Mouse (Mus musculus) macrophage (primary cell): ENCODE data around the gene Mpeg1. TPM values are rescaled to one million over a fixed set of nuclear protein-coding genes. Genes with fewer than 3 reads are reported as not detected.

Source experiments
- H3K27ac ChIP-seq: fragments of 350-480 bp; formaldehyde crosslinking; 2 replicates; pipeline ENCODE4 v1.9.0; 2021
- H3K36me3 ChIP-seq: fragments of 350-480 bp; formaldehyde crosslinking; 2 replicates; pipeline ENCODE4 v1.9.0; 2021; ENCODE audit errors: inconsistent target
- H3K4me3 ChIP-seq: fragments of 350-480 bp; formaldehyde crosslinking; 2 replicates; pipeline ENCODE4 v1.9.0; 2021; ENCODE audit errors: inconsistent target
- H3K79me2 ChIP-seq: fragments of 350-480 bp; formaldehyde crosslinking; 2 replicates; pipeline ENCODE4 v1.9.0; 2021; ENCODE audit errors: inconsistent target
- WGBS: methylation state at CpG from one replicate; pipeline ENCODE4 v1.1.7; 2026; ENCODE audit warnings: inconsistent platforms; ENCODE audit not compliant: missing documents; 5-methylcytosine and 5-hydroxymethylcytosine counted together
- polyA plus RNA-seq: library from polyadenylated mRNA; stranded (reverse); fragments of 250-400 nt; gene quantifications from 3 replicates; pipeline ENCODE4 v1.2.4, GENCODE M21; 2018; ENCODE audit warnings: inconsistent platforms
- total RNA-seq, 78 experiments: library from RNA; depleted of rRNA; stranded (reverse); fragments of 250-400 nt; gene quantifications; 1 replicate in 9 of 78; 2 replicates in 24 of 78; 3 replicates in 43 of 78; 4 replicates in 2 of 78; pipeline ENCODE4 v1.2.4; 2018; ENCODE audit warnings: inconsistent platforms in 56 of 78

Gene Mpeg1
- 100 to 1,000 TPM; 252 to 707 (median 456) TPM for total RNA-seq (2018; cell fraction: chromatin; rRNA removed)
- total RNA-seq (2018; cell fraction: cytosol; rRNA removed), result 1,000 to 10,000 TPM; 1,942 to 3,390 (median 2,625) TPM
- total RNA-seq (2018; cell fraction: nucleus; rRNA removed), result 1,000 to 10,000 TPM in 25 of 26 experiments, 100 to 1,000 TPM in 1; 793 to 4,386 (median 3,068) TPM
- polyA plus RNA-seq, result 2,177 to 2,766 TPM (median 2,684 TPM) in 3 replicates

- Histone ChIP-seq H3K79me2 (peaks cover 74% of the 10 kb centered on the region), H3K27ac (peak within 1 kb of the TSS; percentile 99), H3K4me3 (peak within 1 kb of the TSS; percentile 72), H3K36me3 (no peaks in the 10 kb centered on the region)
- WGBS, result 53% methylated on average over 10 of the region's 11 CpGs
These were observed at the start of gene Mpeg1 for GRCm38 (mm10) chr19:12460282-12461249. Gene Mpeg1, plus strand, starts transcription at chr19:12460779.

GRCm38 (mm10) chr19:12413737-12414136 lies 46.8 kb upstream of the Mpeg1 start:
- Histone ChIP-seq H3K4me3 (no peak overlapping the region), H3K79me2 (no peaks in the 10 kb centered on the region), H3K27ac (no peak overlapping the region), H3K36me3 (no peaks in the 10 kb centered on the region)

DNA sequence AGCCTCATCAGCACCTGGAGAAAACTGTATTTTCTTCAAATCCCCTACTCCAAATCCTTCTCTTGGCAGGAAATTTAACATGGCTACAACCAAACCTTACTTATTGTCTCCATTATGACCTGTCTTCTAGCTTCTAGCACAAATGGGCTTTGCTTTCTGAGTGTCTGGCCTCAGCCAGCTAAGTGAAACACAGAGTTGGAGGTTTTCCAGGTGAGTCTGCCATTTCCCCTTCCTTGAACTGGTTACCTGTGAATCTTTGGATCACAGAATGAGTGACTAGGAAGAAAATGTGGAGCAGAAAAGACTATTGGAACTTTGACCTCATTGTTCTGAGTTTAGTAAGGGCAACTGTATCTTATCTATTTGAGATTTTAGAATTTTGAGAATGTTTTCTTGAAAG lies 43.2 kb upstream of the Mpeg1 start, which contains the start of gene Olfr1441:
Gene Olfr1441, plus strand, starts transcription at position 73 of the 400 bp plus-strand sequence.
- Histone ChIP-seq H3K79me2 (no peaks in the 10 kb centered on the region), H3K4me3 (no peak within 1 kb of the TSS), H3K36me3 (no peaks in the 10 kb centered on the region), H3K27ac (no peak within 1 kb of the TSS)

GRCm38 (mm10) chr19:12418312-12418711 lies 42.3 kb upstream of the Mpeg1 start:
- no peak overlapping the region for H3K4me3 ChIP-seq
- no peak overlapping the region for H3K27ac ChIP-seq
- no peaks in the 10 kb centered on the region for H3K36me3 ChIP-seq
- WGBS, result 91% methylated on average over 3 of the region's 3 CpGs
- no peaks in the 10 kb centered on the region for H3K79me2 ChIP-seq

GRCm38 (mm10) chr19:12420555-12420954 lies 40.0 kb upstream of the Mpeg1 start:
- no peak overlapping the region for H3K27ac ChIP-seq
- no peaks in the 10 kb centered on the region for H3K79me2 ChIP-seq
- WGBS, result 86% methylated on average over 6 of the region's 6 CpGs
- H3K4me3 ChIP-seq, result no peak overlapping the region
- H3K36me3 ChIP-seq, result no peaks in the 10 kb centered on the region

GRCm38 (mm10) chr19:12421680-12422079 lies 38.9 kb upstream of the Mpeg1 start:
- no CpG with 5 or more reads among the region's 1 CpGs for WGBS

DNA sequence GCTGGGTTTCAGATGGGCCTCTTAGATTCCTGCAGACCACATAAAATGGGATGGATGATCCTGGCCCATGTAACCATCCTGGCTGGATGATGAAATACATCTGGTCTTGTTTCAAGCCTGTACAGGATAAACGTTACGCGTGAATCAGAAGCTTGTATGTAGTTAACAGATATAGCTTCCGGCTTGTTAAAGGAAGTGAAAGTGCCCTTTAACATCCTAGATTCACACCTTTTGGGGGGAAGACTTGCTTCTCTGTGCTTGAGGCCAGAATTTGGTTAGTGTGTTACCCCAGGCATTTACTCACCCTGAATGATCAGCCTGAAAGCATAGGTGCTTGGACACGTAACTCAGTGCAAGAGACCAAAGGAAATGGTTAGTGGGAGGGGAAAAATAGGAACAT lies 33.5 kb upstream of the Mpeg1 start:
- WGBS, result 46% methylated on average over 5 of the region's 5 CpGs
- H3K4me3 ChIP-seq, result no peak overlapping the region

More at GRCm38 (mm10) chr19:12421680-12422079, 38.9 kb upstream of the Mpeg1 start:
- no peaks in the 10 kb centered on the region for H3K79me2 ChIP-seq
- H3K4me3 ChIP-seq, result no peak overlapping the region
- H3K36me3 ChIP-seq, result no peaks in the 10 kb centered on the region
- H3K27ac ChIP-seq, result no peak overlapping the region

GRCm38 (mm10) chr19:12427605-12428004 lies 33.0 kb upstream of the Mpeg1 start, which contains the start of gene Pfpl:
Gene Pfpl, plus strand, starts transcription at chr19:12427905.
- no peak within 1 kb of the TSS for H3K4me3 ChIP-seq
- H3K27ac ChIP-seq, result no peak within 1 kb of the TSS
- H3K79me2 ChIP-seq, result no peaks in the 10 kb centered on the region
- 95% methylated on average over 6 of the region's 6 CpGs for WGBS
- no peaks in the 10 kb centered on the region for H3K36me3 ChIP-seq

More for the DNA sequence above, 33.5 kb upstream of the Mpeg1 start:
- H3K79me2 ChIP-seq, result no peaks in the 10 kb centered on the region
- no peak overlapping the region for H3K27ac ChIP-seq
- H3K36me3 ChIP-seq, result no peaks in the 10 kb centered on the region

- 0% methylated on average over 2 of the region's 2 CpGs for WGBS
- no peak overlapping the region for H3K4me3 ChIP-seq
- peak overlapping the region; percentile 100 for H3K27ac ChIP-seq
- H3K79me2 ChIP-seq, result peaks cover 25% of the 10 kb centered on the region; the same call in 1 of the 2 replicates
- no peaks in the 10 kb centered on the region for H3K36me3 ChIP-seq
These were observed 27.5 kb upstream of the Mpeg1 start for GRCm38 (mm10) chr19:12433033-12433432.

DNA sequence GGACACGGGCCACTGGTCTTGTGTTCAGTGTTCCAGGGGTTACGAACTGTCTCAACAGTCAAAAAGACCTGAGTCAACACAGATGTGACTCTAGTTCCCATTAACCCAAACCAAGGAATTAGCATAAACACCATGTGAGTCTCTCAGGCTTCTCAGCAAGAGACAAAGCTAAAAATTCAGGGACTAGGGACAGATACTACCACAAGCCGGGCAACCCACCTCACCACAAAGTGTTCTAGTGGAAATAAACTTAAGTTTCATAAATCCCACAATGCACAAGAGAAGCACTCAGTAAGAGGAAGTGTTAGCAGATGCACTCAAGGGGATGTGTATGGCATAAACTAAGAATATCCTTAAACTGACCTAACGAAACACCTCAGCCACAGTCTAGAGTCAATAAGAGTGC lies 25.6 kb upstream of the Mpeg1 start:
- Histone ChIP-seq H3K27ac (peak overlapping the region; percentile 100), H3K36me3 (no peaks in the 10 kb centered on the region), H3K4me3 (no peak overlapping the region), H3K79me2 (peaks cover 36% of the 10 kb centered on the region; the same call in 1 of the 2 replicates)
- 2% methylated on average over 4 of the region's 4 CpGs for WGBS

DNA sequence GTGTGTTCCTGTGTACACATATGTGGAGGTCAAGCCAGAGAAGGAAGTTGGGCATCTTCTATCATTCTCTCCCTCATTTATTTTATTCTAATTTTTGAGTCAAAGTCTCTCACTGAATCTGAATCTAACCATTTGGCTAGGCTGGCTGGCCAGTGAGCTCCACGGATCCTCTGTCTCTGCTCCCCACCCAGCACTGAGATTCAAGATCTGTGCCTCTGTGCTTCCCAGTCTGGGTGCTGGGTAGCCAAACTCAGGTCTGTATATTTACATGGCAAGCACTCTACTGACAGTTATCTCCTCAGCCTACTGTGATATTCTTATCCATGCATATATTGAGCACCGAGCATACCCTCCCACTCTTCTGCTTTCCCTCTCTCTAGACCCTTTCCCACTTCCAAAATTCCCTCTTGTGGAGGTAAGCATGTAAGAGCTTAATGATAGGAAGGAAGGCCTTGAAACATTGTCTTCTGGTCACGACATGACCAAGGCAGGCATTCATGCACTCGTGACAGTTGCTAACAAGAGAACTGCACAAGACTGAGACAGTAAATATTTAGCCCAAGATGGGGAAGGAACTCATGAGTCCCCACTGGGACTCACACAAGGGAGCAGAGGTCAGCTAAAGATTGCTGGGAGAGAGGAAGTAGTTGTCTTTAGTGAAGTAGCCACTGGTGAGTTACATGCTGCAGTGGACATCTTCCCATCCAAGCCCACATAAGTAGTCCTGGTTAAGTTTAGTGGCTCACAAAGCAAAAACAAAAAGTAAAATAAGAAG lies 24.6 kb upstream of the Mpeg1 start:
- 29% methylated on average over 4 of the region's 4 CpGs for WGBS
- Histone ChIP-seq H3K36me3 (no peaks in the 10 kb centered on the region), H3K4me3 (no peak overlapping the region), H3K27ac (peak overlapping the region; percentile 100), H3K79me2 (peaks cover 36% of the 10 kb centered on the region; the same call in 1 of the 2 replicates)

- 25% methylated on average over 1 of the region's 1 CpGs for WGBS
- H3K27ac ChIP-seq, result peak overlapping the region; percentile 99
These were observed 21.0 kb upstream of the Mpeg1 start for GRCm38 (mm10) chr19:12439581-12439980.

GRCm38 (mm10) chr19:12440103-12440725 lies 20.4 kb upstream of the Mpeg1 start:
- 18% methylated on average over 5 of the region's 5 CpGs for WGBS
- Histone ChIP-seq H3K27ac (peak overlapping the region; percentile 99), H3K79me2 (peaks cover 54% of the 10 kb centered on the region; the same call in 1 of the 2 replicates), H3K36me3 (no peaks in the 10 kb centered on the region), H3K4me3 (no peak overlapping the region)

More at GRCm38 (mm10) chr19:12439581-12439980, 21.0 kb upstream of the Mpeg1 start:
- H3K36me3 ChIP-seq, result no peaks in the 10 kb centered on the region
- peaks cover 52% of the 10 kb centered on the region; the same call in 1 of the 2 replicates for H3K79me2 ChIP-seq
- H3K4me3 ChIP-seq, result no peak overlapping the region

DNA sequence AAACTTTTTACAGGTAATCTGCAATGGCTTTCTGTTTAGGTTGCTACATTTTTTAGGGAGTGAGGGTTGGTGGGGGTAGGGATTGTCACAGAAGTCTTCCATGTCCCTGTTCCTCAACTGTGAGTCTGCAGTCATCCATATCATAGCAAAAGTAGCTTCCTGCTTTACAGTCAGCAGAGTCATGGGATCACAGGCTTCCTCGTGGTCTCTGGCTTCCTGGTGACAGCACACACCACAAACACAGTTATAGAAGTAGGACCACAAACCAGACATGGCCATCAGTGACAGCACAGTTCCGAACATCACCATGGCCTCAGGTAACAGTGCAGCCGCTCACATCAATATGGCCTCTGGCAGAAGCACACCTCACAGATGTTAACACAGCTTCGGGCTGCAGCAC lies 18.0 kb upstream of the Mpeg1 start:
- peak overlapping the region; percentile 99 for H3K27ac ChIP-seq
- H3K79me2 ChIP-seq, result peaks cover 44% of the 10 kb centered on the region; the same call in 1 of the 2 replicates
- H3K36me3 ChIP-seq, result no peaks in the 10 kb centered on the region
- no peak overlapping the region for H3K4me3 ChIP-seq
- WGBS, result 20% methylated on average over 4 of the region's 4 CpGs
